Mouse (Mus musculus) embryo, embryonic 11.5 days (tissue): ENCODE results near the gene Gpt2.

ENCODE experiments used
- DNase-seq: peaks from one replicate; pipeline ENCODE4 v3.0.0-alpha.2; 2012; ENCODE audit warnings: low read depth, low spot score

Gpt2 gene

DNA sequence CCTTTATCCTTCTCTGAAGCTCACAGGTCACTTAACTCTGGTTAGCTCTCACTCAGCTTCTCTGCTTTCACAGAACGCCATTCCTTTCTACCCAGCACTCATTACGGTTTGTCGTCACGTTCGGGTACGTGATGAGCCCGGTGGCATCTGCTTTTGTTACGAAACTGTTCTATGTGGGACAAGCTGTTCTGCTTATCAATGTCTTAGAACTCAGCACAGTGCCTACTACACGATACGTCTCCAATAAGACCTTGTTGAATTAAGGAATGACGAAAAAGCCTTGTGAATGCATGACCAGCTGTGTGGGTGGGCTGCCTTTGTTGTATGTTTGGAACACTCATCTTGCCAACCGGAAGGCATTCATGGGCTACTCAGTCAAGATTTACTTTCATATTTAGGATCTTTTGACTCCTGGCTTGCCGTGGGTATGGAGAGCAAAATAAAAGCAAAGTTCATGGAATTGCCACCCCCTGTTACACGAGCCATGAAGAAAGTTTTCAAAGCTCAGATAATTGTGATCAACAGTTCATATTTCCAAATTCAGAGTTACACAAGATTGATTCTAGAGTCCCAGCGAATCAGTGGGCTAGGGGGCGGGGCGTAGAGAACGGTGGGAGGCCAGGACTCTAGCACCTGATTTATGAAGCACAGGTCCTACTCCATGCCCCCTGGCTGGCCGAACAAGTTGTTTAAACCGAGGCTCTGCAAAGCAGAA is 4.3 kb upstream of the Gpt2 start:
- no peak for DNase-seq

GRCm38 (mm10) chr8:85488631-85489030 is 3.7 kb upstream of the Gpt2 start:
- no peak for DNase-seq

GRCm38 (mm10) chr8:85489546-85489945 is 2.8 kb upstream of the Gpt2 start:
- no peak for DNase-seq

- peak; percentile 17 for DNase-seq
These were observed 860 bp downstream of the Gpt2 start for GRCm38 (mm10) chr8:85492940-85493931.

DNA sequence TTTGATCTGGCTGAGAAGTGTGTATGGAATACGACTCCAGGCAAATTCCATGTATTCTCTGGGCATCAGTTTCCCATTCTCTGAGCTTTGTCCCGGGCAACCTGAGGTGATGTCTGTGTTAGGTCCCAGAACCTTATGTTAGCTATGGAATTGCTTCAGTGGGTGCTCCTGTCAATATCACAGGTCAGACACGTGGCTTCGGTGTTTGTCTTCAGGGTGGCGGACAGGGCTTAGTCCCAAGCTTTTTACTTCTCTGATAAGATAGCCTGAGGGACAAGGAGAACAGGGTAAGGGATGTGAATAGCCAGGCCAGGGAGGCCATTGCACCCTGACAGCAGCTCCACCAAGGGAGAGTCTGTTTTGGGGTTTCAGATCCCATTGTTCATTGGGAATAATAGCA is 3.7 kb downstream of the Gpt2 start:
- DNase-seq = no peak

- DNase-seq = no peak
These were observed 4.4 kb downstream of the Gpt2 start for GRCm38 (mm10) chr8:85496778-85497177.

GRCm38 (mm10) chr8:85498577-85498976 is 6.2 kb downstream of the Gpt2 start:
- DNase-seq = no peak

- no peak for DNase-seq
These were observed 8.1 kb downstream of the Gpt2 start for GRCm38 (mm10) chr8:85500460-85500859.

GRCm38 (mm10) chr8:85500955-85501685 is 8.7 kb downstream of the Gpt2 start:
- no peak for DNase-seq

DNA sequence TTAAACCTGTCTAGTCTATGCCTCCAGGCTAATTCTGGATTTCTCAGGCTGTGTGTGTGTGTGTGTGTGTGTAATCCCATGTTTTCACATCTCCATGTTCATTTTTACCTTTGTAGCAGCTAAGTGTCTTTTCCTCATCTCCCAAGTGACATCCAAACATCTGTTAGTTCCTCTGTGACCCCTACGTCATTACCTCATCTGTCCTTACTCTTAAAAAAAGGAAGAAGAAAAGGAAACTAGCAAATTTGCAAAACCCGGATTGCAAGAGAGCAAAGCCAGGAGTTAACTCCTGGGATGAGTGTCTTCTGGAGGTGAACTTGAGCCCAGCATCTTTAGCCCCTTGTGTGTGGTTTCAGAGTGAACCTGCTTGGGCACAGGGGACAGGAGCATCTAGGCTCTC is 10.0 kb downstream of the Gpt2 start:
- no peak for DNase-seq

- DNase-seq = no peak
These were observed 10.7 kb downstream of the Gpt2 start for GRCm38 (mm10) chr8:85503065-85503464.

GRCm38 (mm10) chr8:85504704-85505103 is 12.3 kb downstream of the Gpt2 start:
- DNase-seq = no peak

DNA sequence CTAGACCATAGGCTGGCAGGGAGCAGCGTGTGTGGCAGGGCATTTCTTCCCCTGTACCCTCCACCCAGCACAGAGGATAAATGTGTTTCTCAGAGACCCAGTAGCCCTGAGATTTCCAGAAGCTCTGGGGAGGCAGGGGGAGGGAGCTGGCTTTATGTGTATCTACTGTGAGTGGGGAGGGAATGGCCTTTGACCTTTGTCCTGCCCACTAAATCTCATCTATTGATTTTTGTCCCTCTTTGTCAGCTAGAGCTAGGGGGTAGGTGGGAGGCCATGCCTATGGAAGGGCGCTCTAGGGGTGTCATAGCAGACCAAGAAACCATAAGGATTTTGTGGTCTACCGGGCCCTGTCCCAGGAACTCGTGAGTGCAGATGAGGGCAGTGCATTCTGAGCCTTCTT is 14.2 kb downstream of the Gpt2 start:
- no peak for DNase-seq

- no peak for DNase-seq
These were observed 16.3 kb downstream of the Gpt2 start for GRCm38 (mm10) chr8:85508661-85509060.

DNA sequence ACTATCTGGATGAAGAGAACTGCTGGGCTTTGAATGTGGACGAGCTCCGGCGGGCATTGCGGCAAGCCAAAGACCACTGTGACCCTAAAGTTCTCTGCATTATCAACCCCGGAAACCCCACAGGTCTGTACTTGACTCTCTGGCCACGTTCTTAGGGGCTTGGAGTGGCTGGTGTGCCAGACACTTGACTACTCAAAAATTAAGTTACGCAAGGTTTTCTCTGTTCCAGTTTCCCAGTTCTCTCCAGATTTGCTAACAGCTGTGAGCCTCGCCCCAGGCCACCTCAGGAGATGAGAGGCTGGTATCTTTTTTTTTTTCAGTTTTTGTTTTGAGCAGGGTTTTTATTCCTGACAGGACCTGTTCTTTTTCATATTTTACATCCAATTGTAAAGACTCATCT is 19.9 kb downstream of the Gpt2 start:
- no peak for DNase-seq

DNA sequence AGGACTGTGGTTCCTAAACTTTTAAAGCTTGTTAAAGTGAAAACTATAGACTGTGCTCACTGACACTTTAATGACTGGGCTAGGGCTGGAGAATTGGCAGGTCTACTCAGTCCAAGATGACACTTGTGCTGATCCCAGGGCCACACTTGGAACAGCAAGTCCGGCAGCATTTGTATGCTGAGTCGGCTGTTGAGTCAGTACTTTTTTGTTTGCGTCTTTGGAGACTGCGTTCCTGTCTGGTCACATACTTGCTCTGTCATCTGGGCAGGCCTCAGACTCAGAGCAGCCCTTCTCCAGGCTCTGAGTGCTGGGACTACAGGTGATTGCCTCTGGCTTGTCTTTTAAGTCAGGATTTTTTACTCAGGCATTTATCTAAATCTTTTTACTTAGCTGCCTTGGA is 20.9 kb downstream of the Gpt2 start:
- no peak for DNase-seq

GRCm38 (mm10) chr8:85515391-85515790 is 23.0 kb downstream of the Gpt2 start:
- DNase-seq = no peak

DNA sequence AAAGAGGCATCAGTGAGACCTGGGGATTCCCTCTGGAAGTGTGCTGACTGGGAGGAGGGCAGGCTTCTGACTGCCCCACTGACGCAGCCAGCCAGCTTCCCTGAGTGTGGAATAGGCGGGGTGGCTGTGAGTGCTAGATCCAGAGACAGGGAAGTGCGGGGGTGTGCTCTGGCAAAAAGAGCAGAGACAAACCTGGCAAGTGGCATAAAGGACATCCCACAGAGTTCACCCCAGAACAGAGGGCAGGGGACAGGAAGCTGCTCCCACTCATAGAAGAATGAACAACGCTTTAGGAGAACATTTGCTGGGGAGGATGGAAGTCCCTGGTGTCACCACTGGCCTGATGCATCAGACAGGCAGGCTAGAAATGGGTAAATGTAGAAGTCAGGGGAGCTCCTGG is 25.0 kb downstream of the Gpt2 start:
- DNase-seq = no peak

- no peak for DNase-seq
These were observed 25.6 kb downstream of the Gpt2 start for GRCm38 (mm10) chr8:85517956-85518355.

GRCm38 (mm10) chr8:85520586-85520985 is 28.2 kb downstream of the Gpt2 start:
- no peak for DNase-seq

GRCm38 (mm10) chr8:85521332-85521731 is 29.0 kb downstream of the Gpt2 start:
- no peak for DNase-seq

DNA sequence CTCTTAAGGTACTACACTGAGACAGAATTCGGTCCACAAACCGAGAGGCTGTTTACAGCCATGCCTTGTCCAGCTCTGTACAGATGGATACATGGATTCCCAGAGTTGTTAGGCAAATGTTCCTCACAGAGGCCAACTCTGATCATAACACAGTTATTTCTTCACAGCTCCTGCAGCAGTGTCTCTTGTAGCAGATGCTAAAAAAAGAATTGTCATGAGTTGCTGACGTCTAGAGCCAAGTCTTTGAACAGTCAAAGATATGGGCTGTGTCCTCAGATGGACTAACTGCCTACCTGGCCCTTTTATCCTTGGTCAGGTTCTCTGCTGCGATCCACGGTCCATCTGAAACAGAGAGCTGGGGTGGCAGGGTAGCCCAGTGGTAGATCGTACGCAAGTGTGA is 31.7 kb downstream of the Gpt2 start:
- no peak for DNase-seq
